Mouse (Mus musculus) lung, embryonic 15.5 days (tissue): ENCODE results near the gene Lgals9. TPM values are rescaled to one million over a fixed set of nuclear protein-coding genes. Genes with fewer than 3 reads are reported as not detected.
"Not testable (repeated sequence)": the region's sequence is repeated elsewhere in the genome, so short reads cannot be mapped to it uniquely, and the experiment has no call there.

Experiments
- ATAC-seq: fragments of 200-750 bp; cut with Nextera tagmentation; 2 replicates; pipeline ENCODE4 v1.8.0; 2017; ENCODE audit warnings: moderate number of reproducible peaks, borderline replicate concordance; ENCODE audit not compliant: low FRiP score, low TSS enrichment; ENCODE audit errors: extremely low read depth
- H3K27ac ChIP-seq: fragments of 300-500 bp; sonication (generic); 2 replicates; pipeline ENCODE4 v1.5.1; 2015; ENCODE audit warnings: moderate library complexity, mild to moderate bottlenecking, inconsistent platforms
- H3K27me3 ChIP-seq: fragments of 300-500 bp; sonication (generic); 2 replicates; pipeline ENCODE4 v1.6.1; 2015; ENCODE audit warnings: inconsistent platforms
- H3K36me3 ChIP-seq: fragments of 300-500 bp; sonication (generic); 2 replicates; pipeline ENCODE4 v1.6.1; 2015; ENCODE audit warnings: inconsistent platforms
- H3K4me1 ChIP-seq: fragments of 300-500 bp; sonication (generic); 2 replicates; pipeline ENCODE4 v1.6.1; 2015; ENCODE audit warnings: inconsistent platforms
- H3K4me2 ChIP-seq: fragments of 300-500 bp; sonication (generic); 2 replicates; pipeline ENCODE4 v1.6.1; 2015; ENCODE audit warnings: inconsistent platforms, mild to moderate bottlenecking, moderate library complexity
- H3K4me3 ChIP-seq: fragments of 300-500 bp; sonication (generic); 2 replicates; pipeline ENCODE4 v1.5.1; 2015; ENCODE audit warnings: mild to moderate bottlenecking, inconsistent platforms
- H3K9ac ChIP-seq: fragments of 300-500 bp; sonication (generic); 2 replicates; pipeline ENCODE4 v1.6.1; 2015; ENCODE audit warnings: inconsistent platforms
- H3K9me3 ChIP-seq: fragments of 300-500 bp; sonication (generic); 2 replicates; pipeline ENCODE4 v1.6.1; 2016; ENCODE audit warnings: inconsistent platforms
- WGBS: fragments of 180-500 bp; shearing (Covaris S2); methylation state at CpG from one replicate; pipeline ENCODE4 v1.1.7; 2015; 5-methylcytosine and 5-hydroxymethylcytosine counted together
- polyA plus RNA-seq: library from polyadenylated mRNA; unstranded; fragments of >200 nt; fragmentation: Nextera tagmentation; extraction: Ambion mirVana; gene quantifications from 2 replicates; pipeline ENCODE4 v1.2.1, GENCODE M21; 2015

Lgals9 gene
- polyA plus RNA-seq, 1 experiment from 2014 or later = 52.8 TPM

DNA sequence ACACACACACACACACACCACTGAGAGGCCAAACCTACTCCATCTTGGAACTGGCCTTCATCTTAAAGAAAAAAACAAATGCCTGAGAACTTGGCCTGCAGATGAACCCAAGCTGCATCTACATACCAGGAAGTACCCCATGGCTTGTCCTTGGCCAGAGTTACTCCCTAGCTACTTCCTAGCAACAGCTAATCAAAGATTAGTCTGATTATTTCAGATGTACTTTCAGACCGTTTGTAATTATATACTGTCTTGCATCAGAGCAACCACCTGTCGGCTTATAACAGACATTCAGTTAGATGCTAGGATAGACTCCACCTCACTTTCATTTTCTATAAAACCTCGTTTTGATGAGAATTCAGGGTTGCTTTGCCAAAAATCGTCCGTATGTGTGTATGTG is 21.7 kb upstream of the Lgals9 start:
- no peak; the same call in 1 of the 2 replicates for ATAC-seq
- Histone ChIP-seq H3K4me1 (peaks cover 8% of the 10 kb centered on the region; the same call in 1 of the 2 replicates), H3K4me3 (no peak overlapping the region), H3K27ac (no peak overlapping the region), H3K27me3 (no peaks in the 10 kb centered on the region), H3K9ac (no peak overlapping the region), H3K4me2 (no peak overlapping the region), H3K9me3 (no peaks in the 10 kb centered on the region), H3K36me3 (no peaks in the 10 kb centered on the region)
- 61% methylated on average over 5 of the region's 5 CpGs for WGBS

DNA sequence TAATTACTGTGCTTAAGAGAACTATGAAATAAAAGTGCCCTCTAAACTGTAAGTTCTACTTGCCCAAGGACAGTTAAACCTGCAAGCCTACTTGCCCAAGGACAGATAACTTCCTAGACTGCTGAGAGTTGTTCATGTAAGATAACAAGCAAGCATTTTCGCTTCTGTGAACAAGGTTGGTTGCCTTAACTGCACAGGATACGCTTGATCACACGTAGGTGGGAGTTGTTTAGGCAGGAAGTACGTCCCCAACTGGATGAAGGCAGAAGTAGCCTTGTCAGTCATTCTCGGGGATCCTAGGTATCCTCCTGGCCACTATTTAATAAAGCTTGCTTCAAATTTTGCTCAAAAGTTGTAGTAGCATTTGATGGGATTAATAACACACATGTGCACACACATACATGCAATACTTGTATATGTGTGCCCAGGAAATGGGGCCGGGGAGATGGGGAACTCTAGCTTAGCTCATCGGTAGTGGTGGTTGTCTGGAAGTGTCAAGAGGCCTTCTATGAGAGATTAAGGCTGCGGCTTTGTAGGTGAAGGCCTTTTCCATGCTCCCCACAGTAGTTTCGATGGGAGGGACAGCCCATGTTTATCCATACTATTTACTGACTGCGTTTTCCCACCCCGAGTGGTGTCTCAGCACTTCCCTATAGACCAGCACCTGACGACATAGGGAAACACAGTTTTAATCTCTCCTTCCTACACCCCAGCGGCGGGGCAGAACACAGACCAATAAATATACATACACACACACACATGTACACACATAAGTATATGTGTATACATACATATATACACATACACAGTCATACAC is 21.0 kb upstream of the Lgals9 start:
- Histone ChIP-seq H3K27me3 (no peaks in the 10 kb centered on the region), H3K27ac (no peak overlapping the region), H3K36me3 (no peaks in the 10 kb centered on the region), H3K9me3 (no peaks in the 10 kb centered on the region), H3K4me2 (no peak overlapping the region), H3K4me1 (peaks cover 8% of the 10 kb centered on the region; the same call in 1 of the 2 replicates), H3K9ac (no peak overlapping the region), H3K4me3 (no peak overlapping the region)
- 70% methylated on average over 14 of the region's 14 CpGs for WGBS
- no peak for ATAC-seq

DNA sequence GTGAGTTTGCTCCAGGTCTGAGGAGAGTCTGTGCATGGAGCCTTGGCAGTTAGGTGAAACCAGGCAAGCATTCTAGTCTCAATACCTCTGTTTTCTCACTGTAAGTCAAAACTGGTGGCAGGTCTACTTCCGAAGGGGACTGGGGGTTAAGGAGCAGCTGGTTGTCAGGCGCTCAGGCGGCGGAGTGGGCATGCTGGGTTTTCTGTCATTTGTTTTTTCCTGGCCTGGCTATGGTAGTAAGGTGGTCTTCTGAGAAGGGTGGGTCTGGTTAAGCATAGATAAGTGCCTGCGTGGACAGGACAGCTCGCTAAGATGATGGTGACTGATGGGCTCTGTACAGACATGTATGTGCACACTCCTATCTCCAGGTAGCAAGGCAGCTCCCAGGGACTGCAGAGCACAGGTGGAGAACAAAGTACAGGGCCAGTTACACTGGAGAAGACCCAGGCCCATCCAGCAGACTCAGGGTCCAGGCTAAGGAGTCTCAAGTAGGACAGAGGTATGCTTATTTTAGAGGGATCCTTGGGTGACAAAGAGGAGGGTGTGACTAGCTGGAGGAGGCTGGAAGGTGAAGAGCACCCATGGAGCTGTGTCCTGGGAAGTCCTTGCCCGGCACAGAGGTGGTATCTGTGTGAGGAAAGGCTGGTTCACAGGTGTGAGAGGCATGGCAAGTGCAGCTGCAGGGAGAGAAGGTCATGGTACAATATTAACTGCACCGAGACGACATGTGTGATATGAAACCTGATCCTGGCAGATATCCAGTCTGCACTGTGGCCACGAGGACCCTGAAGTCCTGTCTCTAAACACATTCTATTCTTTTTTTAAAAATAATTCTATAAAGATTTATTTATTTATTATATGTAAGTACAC is 19.3 kb upstream of the Lgals9 start:
- ATAC-seq = no peak
- Histone ChIP-seq H3K9me3 (no peaks in the 10 kb centered on the region), H3K4me1 (peaks cover 8% of the 10 kb centered on the region; the same call in 1 of the 2 replicates), H3K4me2 (no peak overlapping the region), H3K9ac (no peak overlapping the region), H3K4me3 (no peak overlapping the region), H3K36me3 (no peaks in the 10 kb centered on the region), H3K27me3 (no peaks in the 10 kb centered on the region), H3K27ac (peak overlapping the region; percentile 60; the same call in 1 of the 2 replicates)
- 59% methylated on average over 10 of the region's 10 CpGs for WGBS

DNA sequence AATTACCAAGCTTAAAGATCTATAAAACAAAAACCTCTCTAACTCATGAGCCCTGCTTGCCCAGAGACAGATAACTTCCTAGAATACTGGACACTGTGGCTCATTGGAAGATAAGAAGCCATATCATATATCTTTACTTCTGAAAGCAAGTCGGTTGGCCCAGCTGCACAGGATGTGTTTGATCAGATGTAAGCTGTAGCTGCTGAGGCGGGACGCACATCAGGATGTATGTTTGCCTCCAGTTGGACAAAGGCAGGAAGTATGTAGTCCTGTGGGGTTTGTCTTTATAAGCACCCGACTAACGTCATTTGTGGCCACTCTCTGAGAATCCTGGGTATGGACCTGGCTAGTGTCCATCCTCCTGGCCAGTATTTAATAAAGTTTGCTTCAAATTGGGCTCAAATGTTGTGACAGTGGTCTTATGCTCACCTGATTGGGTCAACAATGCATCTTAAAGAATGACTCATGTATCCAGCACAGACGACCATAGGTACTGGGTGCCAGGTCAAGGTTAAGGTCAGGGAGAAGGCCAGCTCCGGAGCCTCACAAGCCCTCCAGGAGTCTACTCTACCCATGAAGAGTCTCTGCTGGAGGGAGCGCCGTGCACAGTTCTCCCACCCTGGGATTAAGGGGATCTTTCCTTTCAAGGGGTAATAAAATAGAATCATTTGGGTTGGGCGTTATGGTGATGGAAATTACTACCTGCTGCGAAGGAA is 18.5 kb upstream of the Lgals9 start:
- Histone ChIP-seq H3K27me3 (no peaks in the 10 kb centered on the region), H3K9me3 (no peaks in the 10 kb centered on the region), H3K36me3 (no peaks in the 10 kb centered on the region), H3K9ac (no peak overlapping the region), H3K27ac (peak overlapping the region; percentile 82), H3K4me2 (no peak overlapping the region), H3K4me1 (peaks cover 8% of the 10 kb centered on the region; the same call in 1 of the 2 replicates), H3K4me3 (no peak overlapping the region)
- WGBS = 53% methylated on average over 11 of the region's 11 CpGs
- peak; percentile 73 for ATAC-seq

DNA sequence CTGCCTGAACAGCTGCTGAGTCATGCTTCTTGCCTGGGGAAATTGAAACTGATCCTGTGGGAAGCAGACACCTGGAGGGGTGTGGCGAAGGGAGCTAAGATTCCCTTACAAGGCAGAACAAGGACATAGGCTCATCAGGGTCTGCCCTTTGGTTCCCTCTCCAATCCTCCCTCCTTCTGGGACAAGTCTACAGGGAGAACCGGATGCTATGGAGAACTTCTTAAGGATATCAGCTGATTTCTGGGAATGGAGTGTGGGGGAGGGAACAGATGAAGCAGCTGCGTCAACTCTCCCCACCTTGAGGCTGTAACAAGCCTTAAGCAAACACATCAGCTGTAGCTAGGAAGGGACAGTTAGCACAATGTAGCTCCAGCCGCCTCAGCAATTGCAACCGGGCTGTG is 17.8 kb upstream of the Lgals9 start:
- Histone ChIP-seq H3K9ac (no peak overlapping the region), H3K27ac (peak overlapping the region; percentile 82), H3K36me3 (no peaks in the 10 kb centered on the region), H3K9me3 (no peaks in the 10 kb centered on the region), H3K4me3 (no peak overlapping the region), H3K4me1 (peaks cover 8% of the 10 kb centered on the region; the same call in 1 of the 2 replicates), H3K4me2 (no peak overlapping the region), H3K27me3 (no peaks in the 10 kb centered on the region)
- 0 out of 2 replicates have a peak, but pooled peaks have one; percentile 44 for ATAC-seq
- WGBS = 35% methylated on average over 5 of the region's 5 CpGs

DNA sequence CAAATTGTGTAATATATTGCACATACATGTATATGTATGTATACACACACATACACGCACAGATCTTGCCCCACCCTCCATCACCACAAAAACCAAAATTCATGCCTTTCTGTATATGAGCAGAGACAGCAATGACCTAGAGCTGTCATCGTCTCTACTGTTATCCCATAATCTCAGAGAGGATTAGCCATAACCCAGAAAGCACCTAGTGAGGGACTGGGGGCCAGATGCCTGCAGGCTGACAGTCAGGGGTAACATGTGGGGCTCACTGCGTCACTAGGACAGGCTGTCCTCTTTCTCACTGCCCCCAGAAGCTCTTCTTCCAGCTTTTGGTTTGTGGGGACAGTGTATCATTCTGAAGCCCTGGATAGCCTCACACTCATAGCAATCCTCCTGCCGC is 17.1 kb upstream of the Lgals9 start:
- Histone ChIP-seq H3K27me3 (no peaks in the 10 kb centered on the region), H3K4me1 (peaks cover 8% of the 10 kb centered on the region; the same call in 1 of the 2 replicates), H3K9ac (no peak overlapping the region), H3K4me3 (no peak overlapping the region), H3K4me2 (no peak overlapping the region), H3K27ac (peak overlapping the region; percentile 82), H3K9me3 (no peaks in the 10 kb centered on the region), H3K36me3 (no peaks in the 10 kb centered on the region)
- ATAC-seq = no peak
- 81% methylated on average over 4 of the region's 4 CpGs for WGBS

DNA sequence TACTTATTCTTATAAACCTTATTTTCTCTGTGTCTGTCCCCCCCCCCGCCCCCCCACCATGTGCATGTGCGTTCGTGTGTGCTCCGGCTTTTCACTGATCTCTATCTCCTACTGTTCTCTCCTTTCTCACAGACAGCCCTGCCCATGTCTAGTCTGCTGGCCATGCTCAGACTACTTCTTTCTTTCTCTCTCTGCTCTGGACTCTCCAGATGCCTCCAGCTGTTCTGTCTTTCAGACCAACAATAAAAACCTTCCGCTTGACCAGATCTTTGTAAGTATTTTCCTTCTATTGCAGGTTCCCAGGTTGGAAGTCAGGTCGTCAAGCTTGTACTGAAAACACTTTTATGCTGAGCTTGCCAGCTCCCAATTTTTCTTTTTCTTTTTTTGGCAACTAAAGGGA is 14.4 kb upstream of the Lgals9 start:
- Histone ChIP-seq H3K27me3 (no peaks in the 10 kb centered on the region), H3K36me3 (no peaks in the 10 kb centered on the region), H3K9me3 (no peaks in the 10 kb centered on the region), H3K4me1 (peaks cover 8% of the 10 kb centered on the region; the same call in 1 of the 2 replicates), H3K9ac (no peak overlapping the region), H3K4me2 (no peak overlapping the region), H3K4me3 (no peak overlapping the region), H3K27ac (no peak overlapping the region)
- WGBS = 62% methylated on average over 6 of the region's 6 CpGs
- ATAC-seq = no peak

DNA sequence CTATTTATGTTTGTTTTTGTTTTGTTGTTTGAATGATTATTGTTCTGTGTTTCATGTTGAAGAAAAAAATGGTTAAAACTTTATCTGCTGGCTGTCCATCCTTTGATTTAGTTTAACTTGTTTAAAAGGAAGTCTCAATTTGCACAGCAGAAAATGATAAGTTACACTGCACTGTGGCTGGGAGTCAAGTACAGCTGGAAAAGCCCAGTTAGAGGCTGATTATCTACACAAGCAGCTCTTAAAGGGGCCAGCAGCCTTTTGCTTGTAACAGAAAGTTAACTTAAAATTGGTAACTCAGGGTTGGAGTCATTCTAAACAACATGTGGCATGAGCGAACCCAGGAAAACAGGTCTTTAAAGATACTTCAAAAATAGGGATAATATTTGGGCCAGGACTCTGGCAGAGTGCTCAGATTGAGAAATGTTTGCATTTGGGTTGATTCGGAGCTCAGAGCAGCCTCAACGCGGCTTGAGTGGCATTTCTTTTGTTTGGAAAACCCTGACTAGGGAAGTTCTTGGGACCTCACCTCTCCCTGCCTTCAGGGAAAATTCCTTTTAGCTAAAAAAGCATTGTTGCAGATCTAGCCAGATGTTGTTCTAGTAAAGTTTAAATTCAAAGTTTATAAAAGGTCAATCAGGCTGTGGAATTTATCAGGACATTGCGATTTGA is 6.3 kb upstream of the Lgals9 start:
- H3K27ac ChIP-seq, H3K9ac ChIP-seq, H3K36me3 ChIP-seq, H3K4me3 ChIP-seq, H3K9me3 ChIP-seq, H3K27me3 ChIP-seq, ATAC-seq, H3K4me2 ChIP-seq, H3K4me1 ChIP-seq: not testable (repeated sequence)
- WGBS = 64% methylated on average over 5 of the region's 5 CpGs

DNA sequence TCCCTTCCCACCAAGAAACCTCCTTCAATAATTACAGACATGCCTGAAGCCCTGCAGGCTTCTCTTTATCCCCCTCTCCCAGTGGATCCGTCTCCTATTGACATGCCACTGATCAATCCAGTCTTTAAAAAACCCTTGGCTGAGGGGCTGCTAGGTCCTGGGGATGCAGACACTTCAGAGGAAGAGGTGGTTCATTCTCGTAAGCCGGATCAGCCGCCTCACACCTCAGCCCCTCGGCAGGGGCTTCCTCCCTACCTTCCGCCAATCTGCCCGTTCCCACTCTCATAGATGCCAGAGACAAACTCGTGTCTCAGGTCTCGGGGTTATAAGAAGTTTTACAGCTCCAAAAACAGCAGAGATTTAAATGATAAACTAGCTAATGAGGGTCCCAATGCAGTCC is 5.3 kb upstream of the Lgals9 start:
- no peaks in the 10 kb centered on the region; the same call in 1 of the 2 replicates for H3K9me3 ChIP-seq
- ATAC-seq = no peak
- 91% methylated on average over 9 of the region's 9 CpGs for WGBS

DNA sequence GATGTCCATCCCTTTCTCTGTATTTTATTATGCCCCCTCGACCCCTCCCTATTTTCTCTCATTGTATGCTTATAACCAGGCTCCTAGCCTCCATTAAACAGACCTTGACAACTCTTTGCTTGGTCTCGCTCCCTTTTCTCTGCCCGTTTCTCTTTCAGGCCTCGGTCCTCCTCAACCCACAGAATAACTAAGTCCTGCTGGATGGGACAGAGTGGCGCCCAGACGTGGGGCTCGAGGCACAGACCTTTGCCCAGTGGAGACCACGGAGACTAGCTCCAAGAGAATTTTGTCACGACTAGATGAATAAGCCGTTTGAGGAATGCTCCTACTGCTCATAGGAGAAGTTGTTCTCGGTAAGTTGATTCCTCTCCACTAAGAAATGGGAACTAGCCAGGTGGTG is 4.5 kb upstream of the Lgals9 start:
- WGBS = 92% methylated on average over 11 of the region's 11 CpGs
- not testable (repeated sequence) for H3K27ac ChIP-seq

More for the DNA sequence above, 5.3 kb upstream of the Lgals9 start:
- H3K27me3 ChIP-seq = no peaks in the 10 kb centered on the region
- peaks cover 2% of the 10 kb centered on the region for H3K4me1 ChIP-seq
- H3K36me3 ChIP-seq = no peaks in the 10 kb centered on the region
- H3K4me2 ChIP-seq = no peak overlapping the region
- no peak overlapping the region for H3K9ac ChIP-seq
- H3K27ac ChIP-seq = no peak overlapping the region
- H3K4me3 ChIP-seq = no peak overlapping the region

More for the DNA sequence above, 4.5 kb upstream of the Lgals9 start:
- H3K4me1 ChIP-seq = peaks cover 11% of the 10 kb centered on the region
- H3K9me3 ChIP-seq, H3K36me3 ChIP-seq, ATAC-seq, H3K4me3 ChIP-seq, H3K27me3 ChIP-seq, H3K9ac ChIP-seq, H3K4me2 ChIP-seq: not testable (repeated sequence)
